Mouse (Mus musculus): ENCODE measurements around the gene Shroom2. TPM values are rescaled to one million over a fixed set of nuclear protein-coding genes. Genes with fewer than 3 reads are reported as not detected.

Gene Shroom2
- polyA plus RNA-seq, 1 experiment from 2014 or later = 3.4 TPM

DNA sequence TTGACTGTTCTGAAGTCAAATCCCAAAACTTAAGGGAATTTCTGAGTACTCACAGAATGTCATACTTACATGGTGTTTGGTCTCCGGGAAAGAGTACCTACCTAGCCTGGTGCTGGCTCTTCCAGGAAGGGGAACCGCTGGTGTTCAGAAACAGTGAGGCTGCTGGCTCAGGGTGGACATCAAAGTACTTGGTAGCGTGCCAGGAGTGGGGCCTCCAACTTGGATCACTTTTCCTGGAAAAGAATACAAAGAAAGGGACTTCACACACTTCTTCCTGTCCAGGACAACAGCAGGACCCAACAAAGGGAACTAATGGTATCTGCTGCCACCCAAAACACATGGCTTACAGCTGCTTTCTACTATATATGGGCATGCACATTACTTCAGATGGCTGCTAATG lies 95.8 kb downstream of the Shroom2 start:
- no peak overlapping the region for H3K27ac ChIP-seq (ENCODE audit: low read length)
- H3K27me3 ChIP-seq (ENCODE audit: control insufficient read depth, insufficient read depth, low read length) = no peaks in the 10 kb centered on the region
- H3K4me1 ChIP-seq (ENCODE audit: control insufficient read depth, insufficient read depth, low read length) = no peaks in the 10 kb centered on the region
- H3K4me2 ChIP-seq (ENCODE audit: low read depth, low read length) = no peak overlapping the region
- no peak overlapping the region for H3K9ac ChIP-seq (ENCODE audit: low read length)
- H3K4me3 ChIP-seq (ENCODE audit: low read length) = no peak overlapping the region
- no peaks in the 10 kb centered on the region for H3K9me3 ChIP-seq (replicated peaks; ENCODE audit: control insufficient read depth, low read length)
- 55% methylated on average over 3 of the region's 3 CpGs for WGBS
- ATAC-seq (replicated peaks; ENCODE audit: extremely low read depth, insufficient read depth, low FRiP score) = no peak
- no peaks in the 10 kb centered on the region for H3K36me3 ChIP-seq (ENCODE audit: control insufficient read depth, insufficient read depth)

- Histone ChIP-seq H3K27me3 (ENCODE audit: control insufficient read depth, insufficient read depth, low read length) (no peaks in the 10 kb centered on the region), H3K9me3 (replicated peaks; ENCODE audit: control insufficient read depth, low read length) (no peaks in the 10 kb centered on the region), H3K4me1 (ENCODE audit: control insufficient read depth, insufficient read depth, low read length) (no peaks in the 10 kb centered on the region), H3K36me3 (ENCODE audit: control insufficient read depth, insufficient read depth) (peaks cover 2% of the 10 kb centered on the region; the same call in 1 of the 2 replicates), H3K4me3 (ENCODE audit: low read length) (no peak overlapping the region), H3K9ac (ENCODE audit: low read length) (no peak overlapping the region), H3K4me2 (ENCODE audit: low read depth, low read length) (no peak overlapping the region), H3K27ac (ENCODE audit: low read length) (no peak overlapping the region)
- WGBS = 67% methylated on average over 4 of the region's 4 CpGs
- no peak for ATAC-seq (replicated peaks; ENCODE audit: extremely low read depth, insufficient read depth, low FRiP score)
Measured at GRCm38 (mm10) chrX:152657363-152658036, 111.8 kb downstream of the Shroom2 start.

DNA sequence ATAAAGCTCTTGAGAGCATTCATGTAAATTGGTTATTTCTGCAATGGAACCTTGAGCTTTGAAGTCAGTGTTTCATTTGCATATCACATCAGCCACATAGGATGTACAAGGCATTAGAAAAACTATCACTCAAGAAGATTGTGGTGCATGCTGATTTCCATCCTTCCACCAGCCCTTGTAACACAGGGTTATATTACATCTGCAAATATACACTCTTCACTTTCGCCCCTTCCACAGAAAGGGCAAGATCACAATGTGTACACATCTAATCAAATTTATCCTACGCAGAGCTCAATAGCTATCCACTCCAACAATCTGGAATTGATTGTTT lies 112.7 kb downstream of the Shroom2 start:
- H3K4me2 ChIP-seq (ENCODE audit: low read depth, low read length) = no peak overlapping the region
- no peak for ATAC-seq (replicated peaks; ENCODE audit: extremely low read depth, insufficient read depth, low FRiP score)
- H3K27me3 ChIP-seq (ENCODE audit: control insufficient read depth, insufficient read depth, low read length) = no peaks in the 10 kb centered on the region
- no peak overlapping the region for H3K27ac ChIP-seq (ENCODE audit: low read length)
- 88% methylated on average over 2 of the region's 2 CpGs for WGBS
- no peaks in the 10 kb centered on the region for H3K4me1 ChIP-seq (ENCODE audit: control insufficient read depth, insufficient read depth, low read length)
- no peak overlapping the region for H3K9ac ChIP-seq (ENCODE audit: low read length)
- peaks cover 2% of the 10 kb centered on the region; the same call in 1 of the 2 replicates for H3K36me3 ChIP-seq (ENCODE audit: control insufficient read depth, insufficient read depth)
- H3K4me3 ChIP-seq (ENCODE audit: low read length) = no peak overlapping the region
- no peaks in the 10 kb centered on the region for H3K9me3 ChIP-seq (replicated peaks; ENCODE audit: control insufficient read depth, low read length)

DNA sequence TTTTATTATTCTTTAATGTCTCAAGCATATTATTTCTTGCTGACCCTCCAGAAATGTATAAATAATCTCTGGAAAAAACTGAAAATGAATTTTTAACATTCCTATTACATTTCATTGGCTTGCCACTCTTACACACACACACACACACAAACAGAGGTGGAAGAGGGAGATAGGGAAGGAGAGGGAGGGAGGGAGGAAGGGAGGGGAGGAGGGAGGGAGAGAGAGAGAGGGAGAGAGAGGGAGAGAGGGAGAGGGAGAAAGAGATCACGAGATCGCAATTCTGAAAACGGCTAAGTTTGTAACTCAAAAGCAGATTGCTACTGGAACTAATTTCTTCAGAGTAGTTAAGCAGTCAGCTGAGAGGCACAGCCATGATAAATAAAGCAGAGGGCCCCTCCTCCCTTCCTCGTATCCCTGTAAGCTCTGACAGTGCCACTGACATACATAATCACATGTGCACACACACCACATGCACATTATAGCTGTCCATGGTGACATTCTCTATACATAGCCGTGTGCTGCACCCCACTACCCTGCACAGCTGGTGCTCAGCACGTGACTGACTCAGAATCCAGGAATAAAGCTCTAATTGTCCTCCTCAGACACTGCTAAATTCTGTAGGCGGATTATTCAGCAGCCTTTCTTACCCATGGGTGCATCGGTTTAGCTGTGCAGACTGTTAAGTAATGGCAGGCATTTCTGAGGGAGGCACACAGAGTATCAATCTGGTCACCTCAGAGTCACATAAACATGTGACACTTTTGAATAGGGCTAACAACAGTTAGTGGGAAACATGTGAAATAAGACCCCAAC lies 113.3 kb downstream of the Shroom2 start:
- Histone ChIP-seq H3K27me3 (ENCODE audit: control insufficient read depth, insufficient read depth, low read length) (no peaks in the 10 kb centered on the region), H3K4me2 (ENCODE audit: low read depth, low read length) (no peak overlapping the region), H3K27ac (ENCODE audit: low read length) (no peak overlapping the region), H3K9ac (ENCODE audit: low read length) (no peak overlapping the region), H3K4me3 (ENCODE audit: low read length) (no peak overlapping the region), H3K4me1 (ENCODE audit: control insufficient read depth, insufficient read depth, low read length) (no peaks in the 10 kb centered on the region), H3K36me3 (ENCODE audit: control insufficient read depth, insufficient read depth) (peaks cover 2% of the 10 kb centered on the region; the same call in 1 of the 2 replicates), H3K9me3 (replicated peaks; ENCODE audit: control insufficient read depth, low read length) (no peaks in the 10 kb centered on the region)
- ATAC-seq (replicated peaks; ENCODE audit: extremely low read depth, insufficient read depth, low FRiP score) = no peak
- 53% methylated on average over 8 of the region's 8 CpGs for WGBS

- H3K4me2 ChIP-seq (ENCODE audit: low read depth, low read length) = no peak overlapping the region
- H3K36me3 ChIP-seq (ENCODE audit: control insufficient read depth, insufficient read depth) = no peaks in the 10 kb centered on the region
- no peaks in the 10 kb centered on the region for H3K9me3 ChIP-seq (replicated peaks; ENCODE audit: control insufficient read depth, low read length)
- H3K4me3 ChIP-seq (ENCODE audit: low read length) = no peak overlapping the region
- no peak overlapping the region for H3K27ac ChIP-seq (ENCODE audit: low read length)
- ATAC-seq (replicated peaks; ENCODE audit: extremely low read depth, insufficient read depth, low FRiP score) = no peak
- whole genome bisulfite sequencing = 81% methylated on average over 2 of the region's 2 CpGs
- H3K27me3 ChIP-seq (ENCODE audit: control insufficient read depth, insufficient read depth, low read length) = no peaks in the 10 kb centered on the region
- H3K9ac ChIP-seq (ENCODE audit: low read length) = no peak overlapping the region
- H3K4me1 ChIP-seq (ENCODE audit: control insufficient read depth, insufficient read depth, low read length) = no peaks in the 10 kb centered on the region
Measured at GRCm38 (mm10) chrX:152652676-152653075, 116.6 kb downstream of the Shroom2 start.

DNA sequence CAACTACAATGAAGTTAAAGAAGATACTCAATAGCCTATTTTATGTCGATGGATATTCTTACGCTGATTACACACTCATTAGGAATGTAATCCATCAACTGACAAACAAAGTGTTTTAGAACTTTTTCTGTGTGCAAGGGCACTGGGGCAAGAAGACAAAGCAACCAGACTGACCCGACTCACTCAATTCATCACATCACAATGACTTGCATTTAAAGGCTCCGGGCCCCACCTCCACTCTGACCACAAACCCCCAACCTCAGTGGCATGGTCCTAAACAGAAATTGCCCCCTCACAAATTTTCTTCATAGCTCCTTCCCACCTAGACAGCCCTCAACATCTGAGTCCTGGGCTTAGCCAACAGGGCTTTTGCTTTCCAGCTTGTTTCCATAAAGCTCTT lies 124.4 kb downstream of the Shroom2 start:
- Histone ChIP-seq H3K9me3 (replicated peaks; ENCODE audit: control insufficient read depth, low read length) (no peaks in the 10 kb centered on the region), H3K27ac (ENCODE audit: low read length) (no peak overlapping the region), H3K4me3 (ENCODE audit: low read length) (no peak overlapping the region), H3K36me3 (ENCODE audit: control insufficient read depth, insufficient read depth) (no peaks in the 10 kb centered on the region), H3K4me1 (ENCODE audit: control insufficient read depth, insufficient read depth, low read length) (no peaks in the 10 kb centered on the region), H3K27me3 (ENCODE audit: control insufficient read depth, insufficient read depth, low read length) (peaks cover 2% of the 10 kb centered on the region; the same call in 1 of the 2 replicates), H3K9ac (ENCODE audit: low read length) (no peak overlapping the region), H3K4me2 (ENCODE audit: low read depth, low read length) (no peak overlapping the region)
- WGBS = 63% methylated on average over 4 of the region's 4 CpGs
- ATAC-seq (replicated peaks; ENCODE audit: extremely low read depth, insufficient read depth, low FRiP score) = no peak

- no peak overlapping the region for H3K4me3 ChIP-seq (ENCODE audit: low read length)
- no peaks in the 10 kb centered on the region for H3K36me3 ChIP-seq (ENCODE audit: control insufficient read depth, insufficient read depth)
- H3K9me3 ChIP-seq (replicated peaks; ENCODE audit: control insufficient read depth, low read length) = no peaks in the 10 kb centered on the region
- H3K9ac ChIP-seq (ENCODE audit: low read length) = no peak overlapping the region
- H3K4me1 ChIP-seq (ENCODE audit: control insufficient read depth, insufficient read depth, low read length) = no peaks in the 10 kb centered on the region
- WGBS = 59% methylated on average over 11 of the region's 11 CpGs
- no peak overlapping the region for H3K27ac ChIP-seq (ENCODE audit: low read length)
- H3K27me3 ChIP-seq (ENCODE audit: control insufficient read depth, insufficient read depth, low read length) = peaks cover 2% of the 10 kb centered on the region; the same call in 1 of the 2 replicates
- H3K4me2 ChIP-seq (ENCODE audit: low read depth, low read length) = no peak overlapping the region
- no peak for ATAC-seq (replicated peaks; ENCODE audit: extremely low read depth, insufficient read depth, low FRiP score)
Measured at GRCm38 (mm10) chrX:152643679-152644638, 125.3 kb downstream of the Shroom2 start.

DNA sequence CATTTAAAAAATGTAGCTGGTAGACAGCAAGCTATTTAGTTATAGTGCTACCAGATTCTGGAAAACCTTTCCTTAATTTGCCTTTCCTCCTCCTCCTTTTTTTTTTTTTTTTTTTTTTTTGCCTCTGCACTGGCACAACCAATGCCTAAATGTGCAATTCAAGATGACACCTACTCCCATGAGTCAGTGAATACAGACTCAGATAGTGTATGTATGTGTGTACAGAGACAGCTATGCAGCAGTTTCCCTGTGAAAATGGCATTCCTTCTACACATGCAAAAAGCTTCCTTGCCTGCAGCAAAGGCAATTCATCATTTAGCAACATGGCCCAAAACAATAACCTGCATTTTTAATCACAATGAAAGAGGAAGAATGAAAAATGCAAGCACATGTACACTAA lies 126.1 kb downstream of the Shroom2 start:
- Histone ChIP-seq H3K4me1 (ENCODE audit: control insufficient read depth, insufficient read depth, low read length) (no peaks in the 10 kb centered on the region), H3K9ac (ENCODE audit: low read length) (no peak overlapping the region), H3K4me2 (ENCODE audit: low read depth, low read length) (no peak overlapping the region), H3K4me3 (ENCODE audit: low read length) (no peak overlapping the region), H3K27ac (ENCODE audit: low read length) (no peak overlapping the region), H3K36me3 (ENCODE audit: control insufficient read depth, insufficient read depth) (no peaks in the 10 kb centered on the region), H3K9me3 (replicated peaks; ENCODE audit: control insufficient read depth, low read length) (no peaks in the 10 kb centered on the region), H3K27me3 (ENCODE audit: control insufficient read depth, insufficient read depth, low read length) (peaks cover 2% of the 10 kb centered on the region; the same call in 1 of the 2 replicates)
- ATAC-seq (replicated peaks; ENCODE audit: extremely low read depth, insufficient read depth, low FRiP score) = no peak
